Comparison of ENCODE assay signal across 8 mouse cellular contexts in genomic region chr9:57561711-57562099, GRCm38 (mm10). TPM values are rescaled to one million over a fixed set of nuclear protein-coding genes. Genes with fewer than 3 reads are reported as not detected.
A peak's percentile ranks its signal among the peaks of the same experiment; 100 is the strongest.
DNase-seq lines count a peak whose midpoint lies in the region; ATAC-seq and TF ChIP-seq lines count a peak whose summit lies in the region.

No protein-coding gene starts in this region.

- TF ChIP-seq CTCF in heart, adult 2 months (IDR thresholded peaks at IDR 0.05) = no peak

- H3K4me2 ChIP-seq in intestine, embryonic 14.5 days (ENCODE audit: low read length) = peak overlapping the region; percentile 50

- DNase-seq in heart, adult 2 months = peak in 1 of 2 experiments; percentile 43
- no peak for DNase-seq in heart, postnatal 10 days
- no peak for DNase-seq in intestine, embryonic 14.5 days (ENCODE audit: low spot score)
- peak; percentile 41 for DNase-seq in lung, postnatal 36 days
- no peak for DNase-seq in MN1 (ENCODE audit: low spot score)
- no peak for DNase-seq in left cerebral cortex, adult 8-10 months (ENCODE audit: low spot score in 2 of 2)

- TF ChIP-seq POLR2A in heart, adult 2 months (IDR thresholded peaks at IDR 0.05; ENCODE audit: insufficient read depth, low read depth, low read length) = no peak

- H3K4me3 ChIP-seq in heart, adult 2 months = peak overlapping the region; percentile 94
- peak overlapping the region; percentile 77 for H3K4me3 ChIP-seq in intestine, embryonic 14.5 days (ENCODE audit: low read depth, low read length)

- H3K79me2 ChIP-seq in heart, adult 2 months (replicated peaks; ENCODE audit: control insufficient read depth, insufficient read depth, low read length) = no peaks in the 10 kb centered on the region

- H3K9me3 ChIP-seq in intestine, embryonic 14.5 days (ENCODE audit: control insufficient read depth, low read length) = no peaks in the 10 kb centered on the region

- WGBS in heart, adult 2 months = 63% methylated on average over 13 of the region's 13 CpGs
- WGBS in intestine, embryonic 14.5 days = 74% methylated on average over 13 of the region's 13 CpGs

- no peak for TF ChIP-seq EP300 in heart, adult 2 months (IDR thresholded peaks at IDR 0.05; ENCODE audit: insufficient read depth, low read depth, low read length)

- peaks cover 2% of the 10 kb centered on the region for H3K36me3 ChIP-seq in heart, adult 2 months (ENCODE audit: control insufficient read depth, insufficient read depth, low read length)
- H3K36me3 ChIP-seq in intestine, embryonic 14.5 days (ENCODE audit: control insufficient read depth, insufficient read depth, low read length) = no peaks in the 10 kb centered on the region

- H3K9ac ChIP-seq in heart, adult 2 months (ENCODE audit: low read depth, low read length) = no peak overlapping the region
- H3K9ac ChIP-seq in intestine, embryonic 14.5 days (ENCODE audit: low read length) = peak overlapping the region; percentile 61; the same call in 1 of the 2 replicates

- H3K27me3 ChIP-seq in heart, adult 2 months (ENCODE audit: control insufficient read depth, insufficient read depth, low read length) = no peaks in the 10 kb centered on the region
- no peaks in the 10 kb centered on the region for H3K27me3 ChIP-seq in intestine, embryonic 14.5 days (replicated peaks; ENCODE audit: control insufficient read depth, insufficient read depth, low read length)

- 0 out of 2 replicates have a peak, but pooled peaks have one; percentile 12 for ATAC-seq in common myeloid progenitor, adult 5-6 weeks (replicated peaks; ENCODE audit: low read depth, poor library complexity, severe bottlenecking)
- no peak for ATAC-seq in intestine, embryonic 14.5 days (replicated peaks; ENCODE audit: low FRiP score, low TSS enrichment, low read depth)
- no peak for ATAC-seq in erythroid progenitor cell, adult 5-6 weeks (replicated peaks; ENCODE audit: low FRiP score, poor library complexity, severe bottlenecking)

- H3K4me1 ChIP-seq in heart, adult 2 months (ENCODE audit: control insufficient read depth, insufficient read depth, low read length) = peaks cover 19% of the 10 kb centered on the region
- H3K4me1 ChIP-seq in intestine, embryonic 14.5 days (replicated peaks; ENCODE audit: control insufficient read depth, insufficient read depth, low read length) = peaks cover 35% of the 10 kb centered on the region

- intact Hi-C loops in heart, adult 2 months (cut with DNase I) = loop anchor here (2.0 to 5.0 kb wide), 2 partner anchors 23 to 119 kb away; partner anchors contain the start of gene Ppcdc
- intact Hi-C loops in heart, postnatal 10 days (cut with DNase I) = loop anchor here (2.0 kb wide), 1 partner anchor 27 kb away; the partner anchor contains the start of gene Ulk3

- peak overlapping the region; percentile 94; the same call in 1 of the 2 replicates for H3K27ac ChIP-seq in heart, adult 2 months
- 0 out of 2 replicates have a peak overlapping the region, but pooled peaks have one; percentile 47 for H3K27ac ChIP-seq in intestine, embryonic 14.5 days (ENCODE audit: low read depth)

RNA-seq across cellular contexts. Expression of gene Scamp2, which starts 1.0 kb away (rescaled TPM):
- 10 to 100 TPM; 25.7 to 26.7 TPM for total RNA-seq in heart, adult 2 months (2021)
- 43.9 and 54.8 TPM in 2 replicates for polyA plus RNA-seq in heart, adult 2 months (2012; rRNA removed)
- total RNA-seq in heart, postnatal 10 days (2021) = 10 to 100 TPM; 34.3 to 35.4 TPM
- total RNA-seq in common myeloid progenitor, adult 5-6 weeks (2017) = 19.2 and 24.9 TPM in 2 replicates
- 75.5 and 80.2 TPM in 2 replicates for polyA plus RNA-seq in intestine, embryonic 14.5 days (2014; fragmentation: Nextera tagmentation; extraction: Ambion mirVana)
- total RNA-seq in left cerebral cortex, adult 8-10 months (2022) = 10 to 100 TPM; 22.7 to 29.9 (median 27.9) TPM
- 23.8 and 28.1 TPM in 2 replicates for total RNA-seq in erythroid progenitor cell, adult 5-6 weeks (2015; ENCODE audit: low replicate concordance)
- 10.0 and 12.1 TPM in 2 replicates for total RNA-seq in erythroid progenitor cell, adult 5-6 weeks (2017; ENCODE audit: low replicate concordance)

RNA-seq across cellular contexts. Expression of gene Mpi, which starts 9.1 kb away (rescaled TPM):
- 100 to 1,000 TPM; 119 to 132 TPM for total RNA-seq in heart, adult 2 months (2021)
- 146 and 266 TPM in 2 replicates for polyA plus RNA-seq in heart, adult 2 months (2012; rRNA removed)
- 100 to 1,000 TPM; 129 to 131 TPM for total RNA-seq in heart, postnatal 10 days (2021)
- total RNA-seq in common myeloid progenitor, adult 5-6 weeks (2017) = 10.7 and 14.5 TPM in 2 replicates
- 40.4 and 42.7 TPM in 2 replicates for polyA plus RNA-seq in intestine, embryonic 14.5 days (2014; fragmentation: Nextera tagmentation; extraction: Ambion mirVana)
- 10 to 100 TPM; 64.0 to 74.0 (median 66.0) TPM for total RNA-seq in left cerebral cortex, adult 8-10 months (2022)
- total RNA-seq in erythroid progenitor cell, adult 5-6 weeks (2015; ENCODE audit: low replicate concordance) = 1.7 and 4.0 TPM in 2 replicates
- total RNA-seq in erythroid progenitor cell, adult 5-6 weeks (2017; ENCODE audit: low replicate concordance) = 0.26 and 1.4 TPM in 2 replicates

RNA-seq across cellular contexts. Expression of gene Fam219b, which starts 24.4 kb away (rescaled TPM):
- total RNA-seq in heart, adult 2 months (2021) = 1 to 10 TPM; 8.1 to 8.3 TPM
- 3.1 and 4.7 TPM in 2 replicates for polyA plus RNA-seq in heart, adult 2 months (2012; rRNA removed)
- total RNA-seq in heart, postnatal 10 days (2021) = 1 to 10 TPM; 8.0 to 9.1 TPM
- 12.2 and 13.6 TPM in 2 replicates for total RNA-seq in common myeloid progenitor, adult 5-6 weeks (2017)
- polyA plus RNA-seq in intestine, embryonic 14.5 days (2014; fragmentation: Nextera tagmentation; extraction: Ambion mirVana) = 18.9 and 21.9 TPM in 2 replicates
- total RNA-seq in left cerebral cortex, adult 8-10 months (2022) = 10 to 100 TPM; 18.0 to 21.8 (median 20.4) TPM
- total RNA-seq in erythroid progenitor cell, adult 5-6 weeks (2015; ENCODE audit: low replicate concordance) = 2.9 and 5.0 TPM in 2 replicates
- 3.5 and 5.9 TPM in 2 replicates for total RNA-seq in erythroid progenitor cell, adult 5-6 weeks (2017; ENCODE audit: low replicate concordance)

RNA-seq across cellular contexts. Expression of gene Ulk3, which starts 27.5 kb away (rescaled TPM):
- total RNA-seq in heart, adult 2 months (2021) = 1 to 10 TPM; 5.7 to 6.7 TPM
- 19.1 and 23.3 TPM in 2 replicates for polyA plus RNA-seq in heart, adult 2 months (2012; rRNA removed)
- total RNA-seq in heart, postnatal 10 days (2021) = 10 to 100 TPM in 1 of 2 experiments, 1 to 10 TPM in 1; 8.3 to 10.1 TPM
- 4.1 and 10.6 TPM in 2 replicates for total RNA-seq in common myeloid progenitor, adult 5-6 weeks (2017)
- 14.2 and 14.3 TPM in 2 replicates for polyA plus RNA-seq in intestine, embryonic 14.5 days (2014; fragmentation: Nextera tagmentation; extraction: Ambion mirVana)
- total RNA-seq in left cerebral cortex, adult 8-10 months (2022) = 10 to 100 TPM; 31.8 to 38.2 (median 34.4) TPM
- 1.1 and 3.4 TPM in 2 replicates for total RNA-seq in erythroid progenitor cell, adult 5-6 weeks (2015; ENCODE audit: low replicate concordance)
- total RNA-seq in erythroid progenitor cell, adult 5-6 weeks (2017; ENCODE audit: low replicate concordance) = 0.98 and 5.9 TPM in 2 replicates

RNA-seq across cellular contexts. Expression of gene Cox5a, which starts 40.6 kb away (rescaled TPM):
- total RNA-seq in heart, adult 2 months (2021) = 1,000 to 10,000 TPM; 2,350 to 2,717 TPM
- 1,522 and 1,780 TPM in 2 replicates for polyA plus RNA-seq in heart, adult 2 months (2012; rRNA removed)
- total RNA-seq in heart, postnatal 10 days (2021) = 1,000 to 10,000 TPM; 2,186 to 2,217 TPM
- total RNA-seq in common myeloid progenitor, adult 5-6 weeks (2017) = 86.5 and 107 TPM in 2 replicates
- polyA plus RNA-seq in intestine, embryonic 14.5 days (2014; fragmentation: Nextera tagmentation; extraction: Ambion mirVana) = 622 and 687 TPM in 2 replicates
- 100 to 1,000 TPM; 378 to 411 (median 394) TPM for total RNA-seq in left cerebral cortex, adult 8-10 months (2022)
- total RNA-seq in erythroid progenitor cell, adult 5-6 weeks (2015; ENCODE audit: low replicate concordance) = 138 and 226 TPM in 2 replicates
- 34.4 and 38.2 TPM in 2 replicates for total RNA-seq in erythroid progenitor cell, adult 5-6 weeks (2017; ENCODE audit: low replicate concordance)
